Mouse (Mus musculus) cerebellum, postnatal 10 days (tissue): ENCODE measurements at regions not wholly inside any gene's neighbourhood (a gene's known extent, or its start where the extent isn't known, plus 50 kb on each side); places are given as distances from the start of the nearest gene placed in this dataset.

Experiments used
- DNase-seq, 2 experiments: peaks; one replicate each; pipeline ENCODE4 v3.0.0; 2021; ENCODE audit warnings: mixed read lengths in 2 of 2

DNA sequence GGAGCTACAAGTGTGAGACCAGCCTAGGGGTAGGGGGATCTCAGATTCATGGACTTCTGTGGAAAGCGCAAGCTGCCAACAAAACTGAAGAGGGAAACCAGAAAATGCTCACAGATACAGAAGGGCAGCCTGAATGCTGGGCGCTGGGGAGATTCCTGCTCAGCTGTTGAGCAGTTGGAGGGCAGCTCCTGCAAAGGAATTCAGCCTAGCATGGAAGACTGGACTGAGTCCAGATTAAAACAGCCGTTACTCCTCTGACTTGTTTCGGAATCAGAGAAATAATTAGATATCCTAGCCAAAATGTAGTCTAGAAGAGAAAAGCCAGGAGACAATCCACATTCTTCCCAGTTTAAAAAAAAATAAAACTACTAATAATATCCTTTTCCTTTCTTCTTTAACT is 83.7 kb downstream of the Asb9 start:
- peak; percentile 20 to 25 for DNase-seq
